Mouse (Mus musculus): ENCODE data around the gene Dmp1. TPM values are rescaled to one million over a fixed set of nuclear protein-coding genes. Genes with fewer than 3 reads are reported as not detected.

The Dmp1 gene
- 0.46 and 0.52 TPM in 2 replicates for total RNA-seq (2014; rRNA removed)
- 0.21 and 0.45 TPM in 2 replicates for polyA plus RNA-seq (2015; fragmentation: Nextera tagmentation; extraction: Ambion mirVana)

DNA sequence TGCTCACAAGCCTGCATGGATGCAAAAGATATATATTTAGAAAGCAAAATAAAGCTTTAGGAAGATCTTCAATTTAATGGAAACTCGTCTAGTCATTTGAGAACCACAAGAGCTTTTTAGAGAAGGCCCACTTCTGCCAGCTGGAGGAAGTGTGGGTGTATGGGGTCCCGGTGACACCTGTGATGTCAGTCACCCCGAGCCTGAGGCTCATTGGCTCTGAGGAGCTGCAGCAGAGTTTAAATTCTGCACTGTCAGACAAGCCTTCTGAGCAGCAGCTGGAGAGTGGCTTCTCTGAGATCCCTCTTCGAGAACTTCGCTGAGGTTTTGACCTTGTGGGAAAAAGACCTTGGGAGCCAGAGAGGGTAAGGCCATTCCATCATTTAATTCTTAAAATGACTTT, at the start of gene Dmp1:
Gene Dmp1, plus strand, starts transcription at position 263 of the 400 bp plus-strand sequence.
- no peak within 1 kb of the TSS for H3K9ac ChIP-seq
- H3K36me3 ChIP-seq (ENCODE audit: insufficient read depth) = no peaks in the 10 kb centered on the region
- H3K4me3 ChIP-seq (ENCODE audit: low read depth, low read length) = no peak within 1 kb of the TSS
- no peak for ATAC-seq
- no peaks in the 10 kb centered on the region for H3K9me3 ChIP-seq (ENCODE audit: low read length)
- no peaks in the 10 kb centered on the region for H3K27me3 ChIP-seq (ENCODE audit: insufficient read depth, low read length)
- DNase-seq = no peak
- no peak within 1 kb of the TSS for H3K27ac ChIP-seq (ENCODE audit: low read depth, low read length)
- WGBS = 74% methylated on average over 5 of the region's 5 CpGs
- H3K4me2 ChIP-seq (ENCODE audit: low read depth) = no peak within 1 kb of the TSS
- no peaks in the 10 kb centered on the region for H3K4me1 ChIP-seq (ENCODE audit: insufficient read depth)
- TF ChIP-seq CTCF (IDR thresholded peaks at IDR 0.05; ENCODE audit: low read depth) = no peak

DNA sequence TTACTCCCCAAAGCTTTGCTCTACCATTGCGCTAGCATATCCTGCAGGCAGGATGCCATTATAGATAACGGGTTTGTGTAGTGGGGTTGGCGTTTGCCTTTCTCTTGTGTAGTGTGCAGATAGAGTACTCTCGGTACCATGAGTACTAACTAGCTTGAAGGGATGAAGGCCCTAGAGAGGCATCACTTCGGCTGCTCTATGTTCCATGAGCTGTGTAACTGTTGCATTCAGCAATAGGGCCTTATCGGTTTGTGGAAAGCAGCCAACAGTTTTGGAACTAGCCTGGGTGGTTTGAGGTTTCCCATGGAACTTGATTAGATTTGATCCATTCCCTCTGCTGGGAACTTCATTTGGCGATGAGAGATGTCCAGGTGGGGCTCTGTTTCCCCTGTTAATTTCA, 44.7 kb upstream of the Dmp1 start:
- no peak overlapping the region for H3K4me2 ChIP-seq (ENCODE audit: low read depth)
- H3K27me3 ChIP-seq (ENCODE audit: insufficient read depth, low read length) = no peaks in the 10 kb centered on the region
- no peaks in the 10 kb centered on the region for H3K9me3 ChIP-seq (ENCODE audit: low read length)
- H3K27ac ChIP-seq (ENCODE audit: low read depth, low read length) = peak overlapping the region; percentile 2; the same call in 1 of the 2 replicates
- H3K36me3 ChIP-seq (ENCODE audit: insufficient read depth) = no peaks in the 10 kb centered on the region
- no peak overlapping the region for H3K9ac ChIP-seq
- H3K4me1 ChIP-seq (ENCODE audit: insufficient read depth) = no peaks in the 10 kb centered on the region
- WGBS = 88% methylated on average over 7 of the region's 7 CpGs
- DNase-seq (no peak), ATAC-seq (no peak)
- H3K4me3 ChIP-seq (ENCODE audit: low read depth, low read length) = no peak overlapping the region
- TF ChIP-seq CTCF (IDR thresholded peaks at IDR 0.05; ENCODE audit: low read depth) = no peak

DNA sequence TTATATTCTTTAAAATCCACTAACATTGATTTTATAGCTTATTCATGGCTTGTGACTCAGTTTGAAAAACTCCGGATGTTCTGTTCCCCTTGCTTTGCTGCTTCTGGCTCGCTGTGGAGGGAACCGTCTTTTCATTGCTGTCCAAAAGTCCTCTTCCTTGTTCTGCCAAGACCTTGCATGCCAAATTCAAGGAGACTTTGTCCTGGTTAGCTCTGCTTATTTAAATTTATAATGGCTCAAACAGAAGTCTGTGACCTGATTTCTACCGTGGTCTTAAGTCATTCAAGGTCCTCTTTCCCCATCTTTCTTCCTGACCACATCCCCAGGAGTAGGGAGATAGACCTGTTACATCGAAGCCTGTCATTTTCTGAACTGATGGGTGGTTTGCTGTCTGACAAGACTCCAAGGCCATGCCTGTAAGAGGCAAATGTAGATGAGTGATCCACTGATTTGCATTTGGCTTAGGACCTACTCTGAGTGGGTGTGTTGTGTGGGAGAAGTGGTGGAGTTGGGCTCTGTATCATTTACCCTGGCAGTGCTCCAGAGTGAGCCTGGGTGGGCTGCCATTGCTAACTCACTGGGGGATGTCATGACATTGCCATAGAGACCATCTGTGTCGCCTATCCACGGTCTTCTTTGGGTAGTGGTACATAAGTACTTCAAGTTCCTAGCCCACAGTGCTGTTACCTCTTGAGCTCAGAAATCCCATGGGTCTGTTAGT, 43.9 kb upstream of the Dmp1 start:
- ATAC-seq (peak; percentile 87), DNase-seq (peak; percentile 54)
- H3K27ac ChIP-seq (ENCODE audit: low read depth, low read length) = peak overlapping the region; percentile 2; the same call in 1 of the 2 replicates

GRCm38 (mm10) chr5:104160581-104160980, 41.8 kb upstream of the Dmp1 start:
- 77% methylated on average over 3 of the region's 3 CpGs for WGBS
- no peak overlapping the region for H3K4me2 ChIP-seq (ENCODE audit: low read depth)
- H3K9ac ChIP-seq = no peak overlapping the region
- DNase-seq (no peak), ATAC-seq (no peak)
- no peak overlapping the region for H3K4me3 ChIP-seq (ENCODE audit: low read depth, low read length)
- H3K27ac ChIP-seq (ENCODE audit: low read depth, low read length) = no peak overlapping the region
- no peak for TF ChIP-seq CTCF (IDR thresholded peaks at IDR 0.05; ENCODE audit: low read depth)
- H3K27me3 ChIP-seq (ENCODE audit: insufficient read depth, low read length) = no peaks in the 10 kb centered on the region
- no peaks in the 10 kb centered on the region for H3K36me3 ChIP-seq (ENCODE audit: insufficient read depth)
- no peaks in the 10 kb centered on the region for H3K4me1 ChIP-seq (ENCODE audit: insufficient read depth)
- H3K9me3 ChIP-seq (ENCODE audit: low read length) = no peaks in the 10 kb centered on the region

More for the DNA sequence above, 43.9 kb upstream of the Dmp1 start:
- Histone ChIP-seq H3K9me3 (ENCODE audit: low read length) (no peaks in the 10 kb centered on the region), H3K36me3 (ENCODE audit: insufficient read depth) (no peaks in the 10 kb centered on the region), H3K9ac (no peak overlapping the region), H3K4me3 (ENCODE audit: low read depth, low read length) (no peak overlapping the region), H3K27me3 (ENCODE audit: insufficient read depth, low read length) (no peaks in the 10 kb centered on the region), H3K4me2 (ENCODE audit: low read depth) (no peak overlapping the region), H3K4me1 (ENCODE audit: insufficient read depth) (no peaks in the 10 kb centered on the region)
- no peak for TF ChIP-seq CTCF (IDR thresholded peaks at IDR 0.05; ENCODE audit: low read depth)
- 60% methylated on average over 7 of the region's 7 CpGs for WGBS

DNA sequence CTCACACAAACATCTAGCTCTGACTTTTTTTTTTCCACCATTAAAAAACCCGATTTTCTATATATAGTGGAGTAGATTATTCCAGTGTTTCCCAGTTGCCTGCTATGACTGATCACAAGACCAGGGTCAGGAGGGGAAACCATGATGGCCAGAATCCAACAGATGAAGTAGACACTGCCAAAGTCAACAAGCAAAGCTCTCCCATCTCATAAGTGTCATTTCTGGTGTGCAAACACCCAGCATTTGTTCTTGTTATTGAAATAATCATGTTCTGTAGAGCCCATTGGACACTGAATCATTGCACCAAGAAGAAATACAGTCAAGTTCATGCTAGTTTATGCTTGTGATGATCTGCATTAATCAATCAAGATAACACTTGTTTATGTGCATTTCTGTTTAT, 41.0 kb upstream of the Dmp1 start:
- Histone ChIP-seq H3K4me1 (ENCODE audit: insufficient read depth) (no peaks in the 10 kb centered on the region), H3K36me3 (ENCODE audit: insufficient read depth) (no peaks in the 10 kb centered on the region), H3K4me3 (ENCODE audit: low read depth, low read length) (no peak overlapping the region), H3K9ac (no peak overlapping the region), H3K27ac (ENCODE audit: low read depth, low read length) (no peak overlapping the region), H3K27me3 (ENCODE audit: insufficient read depth, low read length) (no peaks in the 10 kb centered on the region), H3K4me2 (ENCODE audit: low read depth) (no peak overlapping the region), H3K9me3 (ENCODE audit: low read length) (no peaks in the 10 kb centered on the region)
- 86% methylated on average over 1 of the region's 1 CpGs for WGBS
- no peak for TF ChIP-seq CTCF (IDR thresholded peaks at IDR 0.05; ENCODE audit: low read depth)
- no peak for DNase-seq
- no peak for ATAC-seq

- Histone ChIP-seq H3K9me3 (ENCODE audit: low read length) (no peaks in the 10 kb centered on the region), H3K36me3 (ENCODE audit: insufficient read depth) (no peaks in the 10 kb centered on the region), H3K4me1 (ENCODE audit: insufficient read depth) (no peaks in the 10 kb centered on the region), H3K4me2 (ENCODE audit: low read depth) (no peak overlapping the region), H3K27me3 (ENCODE audit: insufficient read depth, low read length) (no peaks in the 10 kb centered on the region), H3K27ac (ENCODE audit: low read depth, low read length) (no peak overlapping the region), H3K9ac (no peak overlapping the region), H3K4me3 (ENCODE audit: low read depth, low read length) (no peak overlapping the region)
- TF ChIP-seq CTCF (IDR thresholded peaks at IDR 0.05; ENCODE audit: low read depth) = no peak
- WGBS = 70% methylated on average over 4 of the region's 4 CpGs
- DNase-seq (no peak), ATAC-seq (no peak)
Measured at GRCm38 (mm10) chr5:104163536-104163935, 38.9 kb upstream of the Dmp1 start.

DNA sequence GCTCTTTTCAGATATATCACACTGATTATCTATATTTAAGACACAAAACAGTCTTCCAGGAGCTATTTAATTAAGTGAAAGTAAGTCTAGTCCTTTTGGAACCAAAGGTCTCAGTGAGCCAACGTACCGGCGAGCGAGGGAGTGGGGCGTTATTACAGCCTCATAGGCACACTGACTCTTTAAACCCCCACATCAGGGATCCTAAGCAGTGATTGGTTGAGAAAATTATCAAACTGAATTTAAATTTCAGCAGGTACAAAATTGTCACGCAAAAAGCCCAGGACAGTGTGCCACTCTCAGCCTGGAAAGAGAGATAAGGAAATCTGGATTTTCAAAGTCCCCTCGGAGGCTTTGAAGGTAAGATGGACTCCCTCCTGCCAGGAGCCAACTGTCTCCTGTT, 32.0 kb upstream of the Dmp1 start, which contains the start of gene Dspp:
Gene Dspp, plus strand, starts transcription at position 301 of the 400 bp plus-strand sequence.
- TF ChIP-seq CTCF (IDR thresholded peaks at IDR 0.05; ENCODE audit: low read depth) = no peak

More for the DNA sequence above, 32.0 kb upstream of the Dmp1 start, which contains the start of gene Dspp:
- DNase-seq (no peak), ATAC-seq (no peak)
- Histone ChIP-seq H3K27ac (ENCODE audit: low read depth, low read length) (no peak within 1 kb of the TSS), H3K9ac (no peak within 1 kb of the TSS), H3K27me3 (ENCODE audit: insufficient read depth, low read length) (no peaks in the 10 kb centered on the region), H3K4me3 (ENCODE audit: low read depth, low read length) (no peak within 1 kb of the TSS), H3K4me2 (ENCODE audit: low read depth) (no peak within 1 kb of the TSS), H3K4me1 (ENCODE audit: insufficient read depth) (no peaks in the 10 kb centered on the region), H3K9me3 (ENCODE audit: low read length) (no peaks in the 10 kb centered on the region), H3K36me3 (ENCODE audit: insufficient read depth) (no peaks in the 10 kb centered on the region)
- WGBS = 89% methylated on average over 7 of the region's 7 CpGs
